Mouse (Mus musculus) liver, embryonic 11.5 days (tissue): Measurements from ENCODE around the gene D3Ertd254e. TPM values are rescaled to one million over a fixed set of nuclear protein-coding genes. Genes with fewer than 3 reads are reported as not detected.
"Not testable (repeated sequence)": the region's sequence is repeated elsewhere in the genome, so short reads cannot be mapped to it uniquely, and the experiment has no call there.

Experiments used
- ATAC-seq: fragments of 200-750 bp; cut with Nextera tagmentation; replicated peaks from 2 replicates; pipeline ENCODE4 v1.8.0; 2017; ENCODE audit warnings: moderate number of reproducible peaks, mild to moderate bottlenecking, moderate TSS enrichment, moderate library complexity; ENCODE audit not compliant: low FRiP score
- DNase-seq: peaks from one replicate; pipeline ENCODE4 v3.0.0-alpha.2; 2017; ENCODE audit warnings: low spot score
- H3K27ac ChIP-seq: fragments of 300-500 bp; sonication (generic); 2 replicates; pipeline ENCODE4 v1.5.1; 2014; ENCODE audit warnings: mild to moderate bottlenecking, low read depth, low read length, control low read depth
- H3K27me3 ChIP-seq: fragments of 300-500 bp; sonication (generic); replicated peaks from 2 replicates; pipeline ENCODE4 v1.6.1; 2014; ENCODE audit warnings: low read length, mixed read lengths; ENCODE audit not compliant: control insufficient read depth, insufficient read depth
- H3K36me3 ChIP-seq: fragments of 300-500 bp; sonication (generic); 2 replicates; pipeline ENCODE4 v1.6.1; 2014; ENCODE audit warnings: mild to moderate bottlenecking, low read length, moderate library complexity, mixed read lengths; ENCODE audit not compliant: control insufficient read depth, insufficient read depth
- H3K4me1 ChIP-seq: fragments of 300-500 bp; sonication (generic); replicated peaks from 2 replicates; pipeline ENCODE4 v1.6.1; 2014; ENCODE audit warnings: low read length, mixed read lengths; ENCODE audit not compliant: control insufficient read depth, insufficient read depth
- H3K4me2 ChIP-seq: fragments of 300-500 bp; sonication (generic); 2 replicates; pipeline ENCODE4 v1.6.1; 2014; ENCODE audit warnings: mild to moderate bottlenecking, control low read depth, moderate library complexity
- H3K4me3 ChIP-seq: fragments of 300-500 bp; sonication (generic); 2 replicates; pipeline ENCODE4 v1.5.1; 2014; ENCODE audit warnings: low read depth, low read length, control low read depth
- H3K9ac ChIP-seq: fragments of 300-500 bp; sonication (generic); 2 replicates; pipeline ENCODE4 v1.6.1; 2014; ENCODE audit warnings: low read depth, low read length, control low read depth
- H3K9me3 ChIP-seq: fragments of 300-500 bp; sonication (generic); 2 replicates; pipeline ENCODE4 v1.6.1; 2016; ENCODE audit warnings: low read length, inconsistent platforms, mixed read lengths; ENCODE audit not compliant: control insufficient read depth
- WGBS: fragments of 180-500 bp; shearing (Covaris S2); extraction: QIAGEN DNeasy Blood & Tissue Kit; methylation state at CpG from one replicate; pipeline ENCODE4 v1.1.7; 2014; 5-methylcytosine and 5-hydroxymethylcytosine counted together
- polyA plus RNA-seq: library from polyadenylated mRNA; unstranded; fragments of >200 nt; fragmentation: Nextera tagmentation; extraction: Ambion mirVana; gene quantifications from 2 replicates; pipeline ENCODE4 v1.2.1, GENCODE M21; 2014

Gene D3Ertd254e
- 4.0 and 4.2 TPM in 2 replicates for polyA plus RNA-seq

DNA sequence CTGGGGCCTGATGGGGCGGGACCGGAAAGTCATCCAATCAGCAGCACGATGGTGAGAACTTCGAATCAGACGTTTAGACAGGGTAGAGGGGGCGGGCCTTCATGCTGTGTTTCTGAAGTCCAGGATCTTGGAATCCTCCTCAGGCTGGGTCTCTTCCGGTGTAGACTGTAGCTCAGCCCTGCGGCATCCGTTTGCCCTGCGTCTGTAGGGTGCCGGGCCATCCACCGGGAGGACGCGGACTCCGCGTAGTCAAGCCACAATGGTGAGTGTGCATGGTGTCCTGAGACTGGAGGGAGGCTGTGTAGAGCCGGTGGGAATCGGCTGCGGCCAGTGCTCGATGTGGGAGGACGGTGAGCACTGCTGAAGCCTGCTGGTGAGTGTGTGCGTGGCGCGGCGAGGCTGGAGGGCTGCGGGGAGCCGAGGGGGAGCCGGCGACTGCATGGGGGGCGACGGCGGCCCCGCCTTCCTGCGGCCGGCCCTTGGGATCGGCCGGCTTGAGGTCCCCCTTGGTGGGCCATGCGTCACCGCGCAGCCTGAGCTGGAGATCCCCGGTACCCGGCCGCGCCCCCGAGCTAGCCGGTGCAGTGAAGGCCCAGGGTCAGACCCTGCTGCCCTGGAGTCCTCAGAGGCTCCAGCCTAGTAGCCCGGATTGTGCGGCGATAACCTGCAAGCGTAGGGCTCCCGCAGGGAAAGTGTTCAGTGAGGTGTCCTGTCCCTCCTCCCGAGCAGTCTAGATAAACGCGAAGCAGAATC is at the start of gene D3Ertd254e:
D3Ertd254e (plus strand) TSS at position 84 of the 753 bp plus-strand sequence.
- H3K27me3 ChIP-seq, result no peaks in the 10 kb centered on the region
- no peaks in the 10 kb centered on the region for H3K9me3 ChIP-seq
- peak; percentile 74 for DNase-seq
- peak within 1 kb of the TSS; percentile 81 for H3K9ac ChIP-seq
- no peaks in the 10 kb centered on the region for H3K36me3 ChIP-seq
- H3K4me1 ChIP-seq, result peaks cover 4% of the 10 kb centered on the region
- H3K27ac ChIP-seq, result peak within 1 kb of the TSS; percentile 67
- peak within 1 kb of the TSS; percentile 77 for H3K4me2 ChIP-seq
- peak within 1 kb of the TSS; percentile 91 for H3K4me3 ChIP-seq
- under 1% methylated on average over 54 of the region's 54 CpGs for WGBS
- peak; percentile 99 for ATAC-seq

DNA sequence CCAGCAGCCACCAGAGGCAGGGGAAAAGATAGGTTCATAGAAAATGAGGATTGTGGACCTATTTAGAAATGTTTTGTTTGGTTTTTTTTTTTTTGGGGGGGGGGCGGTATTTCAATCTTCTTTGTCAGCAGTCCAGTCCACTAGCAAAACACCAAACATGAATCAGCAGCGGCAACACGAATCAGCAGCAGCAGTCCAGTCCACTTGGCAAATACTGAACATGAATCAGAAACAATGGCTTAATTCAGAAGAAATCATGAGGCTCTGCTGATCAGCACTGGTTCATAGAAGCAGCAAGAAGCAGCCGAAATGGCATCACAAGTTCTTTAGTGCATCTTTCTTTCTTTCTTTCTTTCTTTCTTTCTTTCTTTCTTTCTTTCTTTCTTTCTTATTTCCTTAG is 34.7 kb upstream of the D3Ertd254e start:
- Histone ChIP-seq H3K27ac (no peak overlapping the region), H3K4me2 (no peak overlapping the region), H3K36me3 (no peaks in the 10 kb centered on the region), H3K4me1 (no peaks in the 10 kb centered on the region), H3K9ac (no peak overlapping the region), H3K9me3 (no peaks in the 10 kb centered on the region), H3K4me3 (no peak overlapping the region), H3K27me3 (no peaks in the 10 kb centered on the region)
- no peak for DNase-seq
- 77% methylated on average over 4 of the region's 4 CpGs for WGBS
- no peak for ATAC-seq

DNA sequence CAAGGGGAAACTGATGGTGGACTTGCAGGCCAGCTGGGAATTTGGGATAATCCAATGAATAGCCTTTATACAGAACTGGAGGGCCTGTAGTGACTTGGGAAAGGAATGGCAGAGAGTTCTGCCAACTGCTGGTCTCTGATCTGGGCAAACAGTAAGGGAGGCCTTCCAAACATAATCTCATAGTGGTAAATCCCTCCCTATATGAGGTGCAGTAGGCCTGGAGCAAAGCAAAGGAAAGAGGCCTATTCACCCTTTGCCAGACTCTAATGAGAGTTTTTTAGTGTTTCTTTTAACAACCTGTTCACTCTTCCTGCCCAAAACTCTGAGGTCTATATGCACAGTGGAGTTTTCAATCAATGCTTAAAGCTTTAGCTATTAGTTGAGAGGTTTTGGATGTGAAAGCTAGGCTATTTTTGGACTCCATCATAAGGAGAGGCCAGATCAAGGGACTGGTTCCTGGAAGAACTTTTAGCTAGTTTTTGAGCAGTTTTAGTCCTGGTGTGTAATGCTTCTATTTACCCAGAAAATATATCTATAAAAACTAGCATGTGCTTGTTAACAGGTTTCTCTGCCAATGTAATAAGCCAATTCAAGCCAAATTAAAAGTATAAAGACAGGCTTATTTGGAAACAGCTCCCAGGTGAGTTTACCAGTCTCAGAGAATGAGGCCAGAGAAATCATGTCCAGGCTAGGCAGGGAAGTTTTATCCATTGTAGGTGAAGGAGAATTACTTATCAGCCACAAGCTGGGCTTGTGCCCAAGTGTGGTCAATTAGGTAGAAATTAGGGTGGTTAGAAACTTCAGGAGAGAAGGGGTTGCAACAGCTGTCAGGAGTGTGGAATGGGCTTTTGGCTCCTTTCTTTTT is 30.9 kb upstream of the D3Ertd254e start:
- Histone ChIP-seq H3K36me3 (no peaks in the 10 kb centered on the region), H3K4me2 (no peak overlapping the region), H3K9ac (no peak overlapping the region), H3K4me3 (no peak overlapping the region), H3K27me3 (no peaks in the 10 kb centered on the region), H3K9me3 (peaks cover 4% of the 10 kb centered on the region; the same call in 1 of the 2 replicates), H3K4me1 (no peaks in the 10 kb centered on the region), H3K27ac (no peak overlapping the region)
- no peak for ATAC-seq
- no peak for DNase-seq

DNA sequence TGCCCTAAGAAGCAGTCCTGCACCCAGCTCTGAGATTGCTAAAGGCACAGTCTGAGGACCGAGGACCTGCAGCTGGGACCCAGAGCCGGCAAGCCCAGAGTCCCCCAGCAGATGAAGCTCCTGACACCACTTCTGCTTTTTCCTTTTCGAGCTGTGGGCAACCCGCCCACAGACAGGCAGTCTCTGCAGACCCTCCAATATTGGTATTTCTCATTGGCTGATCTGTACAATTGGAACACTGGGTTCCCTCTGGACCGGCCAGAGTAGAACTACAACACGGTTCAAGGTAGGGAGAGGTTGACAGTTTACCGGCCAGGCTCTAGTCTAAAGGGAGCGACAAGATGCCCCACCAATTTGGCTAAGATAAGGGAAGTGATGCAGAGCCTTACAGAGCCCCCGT is 24.6 kb upstream of the D3Ertd254e start:
- WGBS, result 75% methylated on average over 9 of the region's 9 CpGs
- not testable (repeated sequence) for H3K4me2 ChIP-seq, H3K4me3 ChIP-seq, H3K27ac ChIP-seq, H3K9ac ChIP-seq, DNase-seq, H3K27me3 ChIP-seq, H3K4me1 ChIP-seq, H3K9me3 ChIP-seq, H3K36me3 ChIP-seq, ATAC-seq

DNA sequence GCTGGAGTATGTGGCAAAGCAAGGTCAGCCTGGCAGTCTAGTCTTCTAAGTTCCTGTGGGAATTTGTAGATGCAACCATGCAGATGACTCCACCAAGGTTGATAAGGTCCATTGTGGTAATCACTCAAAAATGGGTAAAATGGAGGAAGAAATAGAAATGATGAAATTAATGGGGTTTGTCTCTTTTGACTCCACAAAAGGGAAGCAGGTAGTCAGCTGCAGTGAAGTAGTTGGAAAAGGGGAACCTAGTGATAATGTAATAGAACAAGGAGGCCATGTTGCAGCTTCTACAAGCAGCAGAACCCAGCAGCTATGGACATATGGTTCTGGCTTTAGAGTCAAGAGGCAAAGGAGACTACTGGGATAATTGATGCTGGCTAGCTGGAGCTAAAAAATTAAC is 14.7 kb upstream of the D3Ertd254e start:
- H3K4me1 ChIP-seq, result no peaks in the 10 kb centered on the region
- DNase-seq (no peak), ATAC-seq (no peak)

DNA sequence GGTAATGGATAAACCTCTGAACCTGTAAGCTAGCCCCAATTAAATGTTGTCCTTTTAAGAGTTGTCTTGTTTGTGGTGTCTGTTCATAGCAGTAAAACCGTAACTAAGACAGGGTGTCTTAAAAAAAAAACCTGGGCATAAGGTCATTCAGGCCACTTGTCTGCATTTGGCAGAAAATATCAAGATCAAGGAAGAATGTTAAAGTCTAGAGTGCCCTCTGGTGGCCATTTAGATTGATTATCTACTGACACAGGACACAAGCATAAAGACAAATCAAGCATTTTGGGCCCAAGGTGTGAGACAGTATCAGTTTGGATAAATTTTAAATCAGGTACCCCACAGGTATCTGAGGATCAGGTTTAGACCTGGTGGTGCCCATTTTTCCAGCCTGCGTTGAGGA is 13.3 kb upstream of the D3Ertd254e start:
- no peak overlapping the region for H3K4me3 ChIP-seq
- no peak for DNase-seq

More for the DNA sequence above, 14.7 kb upstream of the D3Ertd254e start:
- Histone ChIP-seq H3K4me2 (no peak overlapping the region), H3K9ac (no peak overlapping the region), H3K4me3 (no peak overlapping the region), H3K9me3 (no peaks in the 10 kb centered on the region), H3K36me3 (no peaks in the 10 kb centered on the region), H3K27me3 (no peaks in the 10 kb centered on the region), H3K27ac (no peak overlapping the region)

DNA sequence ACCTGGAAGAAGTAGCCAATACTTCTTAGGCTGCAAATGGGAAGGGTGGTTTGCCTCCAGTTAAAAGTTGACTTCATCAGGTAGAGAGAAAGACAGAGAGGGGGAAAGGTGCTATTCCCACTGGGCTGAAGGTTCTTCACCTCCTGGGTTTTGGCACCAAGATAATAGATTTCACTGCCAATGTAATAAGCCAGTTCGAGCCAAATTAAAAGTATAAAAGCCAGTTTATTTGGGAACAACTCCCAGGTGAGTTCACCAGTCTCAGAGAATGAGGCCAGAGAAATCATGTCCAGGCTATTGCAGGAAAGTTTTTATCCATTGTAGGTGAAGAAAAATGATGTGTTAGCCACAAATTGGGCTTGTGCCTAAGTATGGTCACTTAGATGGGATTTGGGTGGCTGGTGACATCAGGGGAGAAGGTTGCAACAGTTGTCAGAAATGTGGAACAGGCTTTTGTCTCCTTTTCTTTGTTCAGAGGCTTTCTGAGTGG is 12.6 kb upstream of the D3Ertd254e start:
- Histone ChIP-seq H3K27me3 (no peaks in the 10 kb centered on the region), H3K4me3 (no peak overlapping the region), H3K4me1 (no peaks in the 10 kb centered on the region), H3K9me3 (no peaks in the 10 kb centered on the region), H3K27ac (no peak overlapping the region), H3K4me2 (no peak overlapping the region), H3K9ac (no peak overlapping the region), H3K36me3 (no peaks in the 10 kb centered on the region)
- DNase-seq, result no peak
- ATAC-seq, result no peak
- 84% methylated on average over 1 of the region's 1 CpGs for WGBS

More for the DNA sequence above, 13.3 kb upstream of the D3Ertd254e start:
- Histone ChIP-seq H3K9ac (no peak overlapping the region), H3K36me3 (no peaks in the 10 kb centered on the region), H3K27me3 (no peaks in the 10 kb centered on the region), H3K27ac (no peak overlapping the region), H3K9me3 (no peaks in the 10 kb centered on the region), H3K4me2 (no peak overlapping the region), H3K4me1 (no peaks in the 10 kb centered on the region)
- WGBS, result 53% methylated on average over 2 of the region's 2 CpGs
- no peak for ATAC-seq

DNA sequence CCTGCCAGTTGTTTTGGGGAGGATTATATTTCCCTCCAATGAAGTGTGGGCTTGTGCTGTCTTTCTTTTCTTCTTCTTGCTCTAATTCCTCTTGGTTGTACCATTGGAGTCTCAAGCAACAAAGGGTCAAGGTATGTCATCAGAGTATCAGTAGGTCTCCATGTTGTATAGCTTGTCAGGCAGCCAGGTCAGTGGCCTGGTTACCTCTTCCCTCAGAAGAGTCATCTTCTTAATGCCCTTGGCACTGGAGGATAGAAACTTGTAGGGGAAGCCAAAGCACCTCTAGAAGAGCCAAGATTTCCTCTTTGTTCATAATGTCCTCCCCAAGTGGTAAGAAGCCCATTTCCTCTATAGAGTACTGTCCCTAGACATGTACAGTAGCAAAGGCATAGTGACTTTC is 11.8 kb upstream of the D3Ertd254e start:
- no peaks in the 10 kb centered on the region for H3K9me3 ChIP-seq
- no peak overlapping the region for H3K9ac ChIP-seq
- H3K36me3 ChIP-seq, result no peaks in the 10 kb centered on the region
- no peak for ATAC-seq
- no peak overlapping the region for H3K27ac ChIP-seq
- H3K4me2 ChIP-seq, result no peak overlapping the region
- no peaks in the 10 kb centered on the region for H3K4me1 ChIP-seq
- no peak overlapping the region for H3K4me3 ChIP-seq
- DNase-seq, result no peak
- no peaks in the 10 kb centered on the region for H3K27me3 ChIP-seq
